Mouse (Mus musculus) ES-E14 (cell line): Measurements from ENCODE around the gene Rcvrn.

Source experiments
- MAFK ChIP-seq: IDR thresholded peaks from 2 replicates; pipeline ENCODE4 v1.6.1; 2014; ENCODE audit warnings: mild to moderate bottlenecking, low read depth, low read length, inconsistent platforms; ENCODE audit not compliant: insufficient read depth
- ZC3H11A ChIP-seq: IDR thresholded peaks from 2 replicates; pipeline ENCODE4 v1.6.1; 2012; ENCODE audit warnings: low read depth, mild to moderate bottlenecking, inconsistent platforms, low read length, borderline replicate concordance
- ZNF384 ChIP-seq: IDR thresholded peaks from 2 replicates; pipeline ENCODE4 v1.6.1; 2012; ENCODE audit warnings: low read depth, low read length, inconsistent platforms

- TF ChIP-seq MAFK (no peak), ZNF384 (no peak), ZC3H11A (no peak)
Measured at GRCm38 (mm10) chr11:67679930-67680329, 15.2 kb upstream of the Rcvrn start.
